ENCODE assay signal across 30 mouse cellular contexts in the genomic region with DNA sequence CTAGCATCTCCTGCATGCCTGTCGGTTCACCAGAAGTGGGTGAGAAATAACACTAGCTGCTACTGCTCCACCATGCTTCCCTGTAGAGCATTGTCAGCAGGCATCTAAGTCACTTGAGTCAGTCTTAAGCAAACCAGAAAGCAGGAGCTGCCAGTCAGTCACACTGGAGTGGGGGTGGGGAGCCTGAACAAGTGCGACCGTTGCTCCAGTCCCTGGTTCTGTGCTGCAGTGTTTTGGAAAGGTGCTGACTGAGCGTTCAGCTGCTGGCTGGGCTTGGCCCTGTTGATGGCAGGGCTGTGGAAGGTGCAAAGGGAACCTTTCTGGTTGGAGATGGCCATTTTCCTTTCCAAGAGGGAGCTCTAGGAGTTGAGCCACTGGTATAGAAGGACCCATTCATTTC. TPM values are rescaled to one million over a fixed set of nuclear protein-coding genes. Genes with fewer than 3 reads are reported as not detected.
"Had no signal": no experiment of that assay in that cellular context is flagged by ENCODE, and none has a peak within 500 bp of the region (broad histone marks: within the 10 kb centered on the region; RNA-seq: fewer than 3 reads in every experiment).

No protein-coding gene starts in this region.

- H3K4me1 ChIP-seq: limb, embryonic 13.5 days; lung, embryonic 15.5 days; midbrain, embryonic 12.5 days; midbrain, embryonic 15.5 days had no signal

- H3K27ac ChIP-seq: kidney, postnatal 0 days; layer of hippocampus, adult 2 months; limb, embryonic 10.5 days; limb, embryonic 13.5 days; liver, embryonic 13.5 days; lung, embryonic 15.5 days; midbrain, embryonic 12.5 days; midbrain, embryonic 15.5 days; neural tube, embryonic 13.5 days had no signal

- ATAC-seq: midbrain, embryonic 15.5 days had no signal

- H3K9ac ChIP-seq: limb, embryonic 13.5 days; liver, embryonic 13.5 days; lung, embryonic 15.5 days; midbrain, embryonic 12.5 days; midbrain, embryonic 15.5 days; neural tube, embryonic 13.5 days had no signal

- H3K36me3 ChIP-seq: limb, embryonic 10.5 days; lung, embryonic 15.5 days had no signal

- H3K4me3 ChIP-seq: layer of hippocampus, adult 2 months; limb, embryonic 10.5 days; limb, embryonic 13.5 days; liver, embryonic 13.5 days; lung, embryonic 15.5 days; midbrain, embryonic 12.5 days; midbrain, embryonic 15.5 days; neural tube, embryonic 13.5 days had no signal

- H3K9me3 ChIP-seq: limb, embryonic 10.5 days; limb, embryonic 13.5 days; liver, embryonic 13.5 days; lung, embryonic 15.5 days; midbrain, embryonic 12.5 days; midbrain, embryonic 15.5 days; neural tube, embryonic 13.5 days had no signal

- DNase-seq: kidney, adult 2 months; kidney, postnatal 25 days; layer of hippocampus, adult 9-11 months; liver; liver, embryonic 13.5 days; lung, postnatal 14 days; lung, postnatal 4 days; retina, postnatal 1 day; right cerebral cortex, postnatal 25 days; spleen, adult 18-20 months; thymus, adult 18-20 months; thymus, postnatal 36 days had no signal

- H3K4me2 ChIP-seq: limb, embryonic 13.5 days; liver, embryonic 13.5 days; lung, embryonic 15.5 days; midbrain, embryonic 12.5 days; midbrain, embryonic 15.5 days; neural tube, embryonic 13.5 days had no signal

- H3K27me3 ChIP-seq: limb, embryonic 13.5 days; liver, embryonic 13.5 days; lung, embryonic 15.5 days; midbrain, embryonic 12.5 days; midbrain, embryonic 15.5 days; neural tube, embryonic 13.5 days had no signal

RNA-seq across cellular contexts. Expression of a gene that starts 34.1 kb away (rescaled TPM):
- total RNA-seq: megakaryocyte-erythroid progenitor cell, adult 5-6 weeks had no signal

RNA-seq across cellular contexts. Expression of a gene that starts 51.5 kb away (rescaled TPM):
- total RNA-seq: layer of hippocampus, adult 2 months; layer of hippocampus, postnatal 25 days; left cerebral cortex, adult 18-20 months; megakaryocyte progenitor cell, adult 5-6 weeks; megakaryocyte-erythroid progenitor cell, adult 5-6 weeks; neutrophil, adult 5-6 weeks had no signal
- polyA plus RNA-seq: kidney, adult 2 months; kidney, embryonic 14.5 days; kidney, postnatal 0 days; large intestine, adult 2 months; limb, embryonic 10.5 days; limb, embryonic 13.5 days; liver, embryonic 13.5 days; liver, embryonic 16.5 days; lung, embryonic 15.5 days; stomach, embryonic 16.5 days; urinary bladder, adult 2 months had no signal
